Mouse (Mus musculus): ENCODE data around the gene Camk1g. TPM values are rescaled to one million over a fixed set of nuclear protein-coding genes. Genes with fewer than 3 reads are reported as not detected.

Gene Camk1g
- polyA plus RNA-seq, 1 experiment from 2014 or later, result 57.0 TPM

GRCm38 (mm10) chr1:193390004-193390403 is 19.9 kb upstream of the Camk1g start:
- H3K27ac ChIP-seq, result peak overlapping the region; percentile 18; the same call in 1 of the 2 replicates
- H3K4me3 ChIP-seq, result no peak overlapping the region
- H3K4me1 ChIP-seq, result peaks cover 30% of the 10 kb centered on the region
- H3K36me3 ChIP-seq (replicated peaks), result no peaks in the 10 kb centered on the region
- H3K9ac ChIP-seq, result no peak overlapping the region
- no peak overlapping the region for H3K4me2 ChIP-seq
- 22% methylated on average over 12 of the region's 12 CpGs for WGBS
- no peaks in the 10 kb centered on the region for H3K9me3 ChIP-seq
- no peaks in the 10 kb centered on the region for H3K27me3 ChIP-seq (replicated peaks)
- ATAC-seq (replicated peaks), result no peak

- 0 out of 2 replicates have a peak overlapping the region, but pooled peaks have one; percentile 18 for H3K27ac ChIP-seq
- ATAC-seq (replicated peaks), result peak; percentile 59
- WGBS, result 4% methylated on average over 3 of the region's 3 CpGs
Measured at GRCm38 (mm10) chr1:193389505-193389904, 19.4 kb upstream of the Camk1g start.

GRCm38 (mm10) chr1:193387241-193387640 is 17.1 kb upstream of the Camk1g start:
- 42% methylated on average over 2 of the region's 2 CpGs for WGBS
- Histone ChIP-seq H3K9ac (no peak overlapping the region), H3K27me3 (replicated peaks) (no peaks in the 10 kb centered on the region), H3K36me3 (replicated peaks) (no peaks in the 10 kb centered on the region), H3K4me2 (no peak overlapping the region), H3K9me3 (no peaks in the 10 kb centered on the region), H3K4me3 (no peak overlapping the region), H3K4me1 (peaks cover 36% of the 10 kb centered on the region), H3K27ac (no peak overlapping the region)
- ATAC-seq (replicated peaks), result no peak

More at GRCm38 (mm10) chr1:193389505-193389904, 19.4 kb upstream of the Camk1g start:
- H3K9me3 ChIP-seq, result no peaks in the 10 kb centered on the region
- no peaks in the 10 kb centered on the region for H3K36me3 ChIP-seq (replicated peaks)
- no peaks in the 10 kb centered on the region for H3K27me3 ChIP-seq (replicated peaks)
- no peak overlapping the region for H3K4me3 ChIP-seq
- H3K9ac ChIP-seq, result no peak overlapping the region
- H3K4me2 ChIP-seq, result no peak overlapping the region
- peaks cover 30% of the 10 kb centered on the region for H3K4me1 ChIP-seq

GRCm38 (mm10) chr1:193386136-193386535 is 16.0 kb upstream of the Camk1g start:
- peak; percentile 8; the same call in 1 of the 2 replicates for ATAC-seq (replicated peaks)
- peak overlapping the region; percentile 35; the same call in 1 of the 2 replicates for H3K27ac ChIP-seq
- peaks cover 44% of the 10 kb centered on the region for H3K4me1 ChIP-seq

GRCm38 (mm10) chr1:193382841-193383462 is 12.9 kb upstream of the Camk1g start:
- Histone ChIP-seq H3K36me3 (replicated peaks) (no peaks in the 10 kb centered on the region), H3K27ac (no peak overlapping the region), H3K4me1 (peaks cover 25% of the 10 kb centered on the region), H3K9ac (no peak overlapping the region), H3K27me3 (replicated peaks) (no peaks in the 10 kb centered on the region), H3K9me3 (no peaks in the 10 kb centered on the region), H3K4me2 (peak overlapping the region; percentile 33), H3K4me3 (0 out of 2 replicates have a peak overlapping the region, but pooled peaks have one; percentile 3)
- ATAC-seq (replicated peaks), result 0 out of 2 replicates have a peak, but pooled peaks have one; percentile 13
- WGBS, result 4% methylated on average over 8 of the region's 8 CpGs

More at GRCm38 (mm10) chr1:193386136-193386535, 16.0 kb upstream of the Camk1g start:
- Histone ChIP-seq H3K36me3 (replicated peaks) (no peaks in the 10 kb centered on the region), H3K9me3 (no peaks in the 10 kb centered on the region), H3K9ac (no peak overlapping the region), H3K4me3 (no peak overlapping the region), H3K27me3 (replicated peaks) (no peaks in the 10 kb centered on the region), H3K4me2 (no peak overlapping the region)
- WGBS, result 0% methylated on average over 5 of the region's 5 CpGs

GRCm38 (mm10) chr1:193382435-193382834 is 12.3 kb upstream of the Camk1g start:
- peak overlapping the region; percentile 31; the same call in 1 of the 2 replicates for H3K27ac ChIP-seq
- H3K9ac ChIP-seq, result no peak overlapping the region
- whole genome bisulfite sequencing, result 2% methylated on average over 8 of the region's 8 CpGs
- peaks cover 25% of the 10 kb centered on the region for H3K4me1 ChIP-seq
- no peaks in the 10 kb centered on the region for H3K36me3 ChIP-seq (replicated peaks)
- ATAC-seq (replicated peaks), result peak; percentile 67
- peak overlapping the region; percentile 33 for H3K4me2 ChIP-seq
- no peaks in the 10 kb centered on the region for H3K27me3 ChIP-seq (replicated peaks)
- peak overlapping the region; percentile 3; the same call in 1 of the 2 replicates for H3K4me3 ChIP-seq
- H3K9me3 ChIP-seq, result no peaks in the 10 kb centered on the region

GRCm38 (mm10) chr1:193381597-193382404 is 11.7 kb upstream of the Camk1g start:
- no peaks in the 10 kb centered on the region for H3K9me3 ChIP-seq
- peak overlapping the region; percentile 31; the same call in 1 of the 2 replicates for H3K27ac ChIP-seq
- H3K4me3 ChIP-seq, result peak overlapping the region; percentile 3; the same call in 1 of the 2 replicates
- H3K4me1 ChIP-seq, result peaks cover 25% of the 10 kb centered on the region
- H3K27me3 ChIP-seq (replicated peaks), result no peaks in the 10 kb centered on the region
- H3K4me2 ChIP-seq, result peak overlapping the region; percentile 33
- ATAC-seq (replicated peaks), result peak; percentile 5; the same call in 1 of the 2 replicates
- H3K36me3 ChIP-seq (replicated peaks), result no peaks in the 10 kb centered on the region
- 24% methylated on average over 11 of the region's 11 CpGs for WGBS
- H3K9ac ChIP-seq, result peak overlapping the region; percentile 13; the same call in 1 of the 2 replicates

GRCm38 (mm10) chr1:193380877-193381276 is 10.8 kb upstream of the Camk1g start:
- 91% methylated on average over 5 of the region's 5 CpGs for WGBS
- Histone ChIP-seq H3K4me1 (peaks cover 17% of the 10 kb centered on the region), H3K9ac (no peak overlapping the region), H3K36me3 (replicated peaks) (no peaks in the 10 kb centered on the region), H3K4me2 (no peak overlapping the region), H3K27ac (no peak overlapping the region), H3K27me3 (replicated peaks) (no peaks in the 10 kb centered on the region), H3K9me3 (no peaks in the 10 kb centered on the region), H3K4me3 (no peak overlapping the region)
- ATAC-seq (replicated peaks), result no peak

GRCm38 (mm10) chr1:193379634-193380033 is 9.5 kb upstream of the Camk1g start:
- H3K4me3 ChIP-seq, result no peak overlapping the region

GRCm38 (mm10) chr1:193376478-193377134 is 6.5 kb upstream of the Camk1g start:
- ATAC-seq (replicated peaks), result peak; percentile 47
- Histone ChIP-seq H3K27me3 (replicated peaks) (no peaks in the 10 kb centered on the region), H3K4me1 (peaks cover 1% of the 10 kb centered on the region), H3K4me3 (no peak overlapping the region), H3K36me3 (replicated peaks) (no peaks in the 10 kb centered on the region), H3K9ac (no peak overlapping the region), H3K9me3 (no peaks in the 10 kb centered on the region), H3K27ac (no peak overlapping the region), H3K4me2 (no peak overlapping the region)
- WGBS, result 30% methylated on average over 4 of the region's 4 CpGs

More at GRCm38 (mm10) chr1:193379634-193380033, 9.5 kb upstream of the Camk1g start:
- no peaks in the 10 kb centered on the region for H3K9me3 ChIP-seq
- H3K4me2 ChIP-seq, result no peak overlapping the region
- no peaks in the 10 kb centered on the region for H3K36me3 ChIP-seq (replicated peaks)
- peaks cover 14% of the 10 kb centered on the region for H3K4me1 ChIP-seq
- no peak for ATAC-seq (replicated peaks)
- H3K27ac ChIP-seq, result no peak overlapping the region
- 69% methylated on average over 6 of the region's 6 CpGs for WGBS
- no peak overlapping the region for H3K9ac ChIP-seq
- H3K27me3 ChIP-seq (replicated peaks), result no peaks in the 10 kb centered on the region

GRCm38 (mm10) chr1:193373906-193374413 is 3.9 kb upstream of the Camk1g start:
- Histone ChIP-seq H3K4me3 (no peak overlapping the region), H3K9ac (no peak overlapping the region), H3K9me3 (no peaks in the 10 kb centered on the region), H3K36me3 (replicated peaks) (no peaks in the 10 kb centered on the region), H3K4me1 (peaks cover 12% of the 10 kb centered on the region), H3K4me2 (no peak overlapping the region), H3K27ac (no peak overlapping the region), H3K27me3 (replicated peaks) (no peaks in the 10 kb centered on the region)
- WGBS, result 85% methylated on average over 6 of the region's 6 CpGs
- ATAC-seq (replicated peaks), result no peak

Data from midbrain, embryonic 15.5 days (tissue).